Mouse (Mus musculus) heart, postnatal 0 days (tissue): Measurements from ENCODE around the gene Gm38394. TPM values are rescaled to one million over a fixed set of nuclear protein-coding genes. Genes with fewer than 3 reads are reported as not detected.

Experiments used
- ATAC-seq: fragments of 200-750 bp; cut with Nextera tagmentation; 2 replicates; pipeline ENCODE4 v1.8.0; 2017; ENCODE audit warnings: low read depth, moderate number of reproducible peaks, moderate library complexity; ENCODE audit not compliant: insufficient read depth
- DNase-seq: peaks from one replicate; pipeline ENCODE4 v3.0.0-alpha.2; 2016; ENCODE audit warnings: low spot score
- H3K27ac ChIP-seq: fragments of 300-500 bp; sonication (generic); 2 replicates; pipeline ENCODE4 v1.5.1; 2014; ENCODE audit warnings: low read depth, mild to moderate bottlenecking
- H3K27me3 ChIP-seq: fragments of 300-500 bp; sonication (generic); 2 replicates; pipeline ENCODE4 v1.6.1; 2014; ENCODE audit warnings: low read length, mixed read lengths; ENCODE audit not compliant: control insufficient read depth, insufficient read depth
- H3K36me3 ChIP-seq: fragments of 300-500 bp; sonication (generic); replicated peaks from 2 replicates; pipeline ENCODE4 v1.6.1; 2014; ENCODE audit warnings: low read length, mixed read lengths; ENCODE audit not compliant: control insufficient read depth, insufficient read depth
- H3K4me1 ChIP-seq: fragments of 300-500 bp; sonication (generic); 2 replicates; pipeline ENCODE4 v1.6.1; 2014; ENCODE audit warnings: antibody characterized with exemption; ENCODE audit not compliant: control insufficient read depth, insufficient read depth
- H3K4me2 ChIP-seq: fragments of 300-500 bp; sonication (generic); 2 replicates; pipeline ENCODE4 v1.6.1; 2014; ENCODE audit warnings: low read depth, mild to moderate bottlenecking, low read length, moderate library complexity
- H3K4me3 ChIP-seq: fragments of 300-500 bp; sonication (generic); 2 replicates; pipeline ENCODE4 v1.5.1; 2014; ENCODE audit warnings: low read depth, low read length
- H3K9ac ChIP-seq: fragments of 300-500 bp; sonication (generic); replicated peaks from 2 replicates; pipeline ENCODE4 v1.6.1; 2014; ENCODE audit warnings: low read depth, low read length, mixed read lengths
- H3K9me3 ChIP-seq: fragments of 300-500 bp; sonication (generic); replicated peaks from 2 replicates; pipeline ENCODE4 v1.6.1; 2016; ENCODE audit warnings: low read length; ENCODE audit not compliant: control insufficient read depth
- CTCF ChIP-seq: IDR thresholded peaks from 2 replicates; pipeline ENCODE4 v1.5.1; 2016; ENCODE audit warnings: antibody characterized with exemption, control low read depth, low read depth
- EP300 ChIP-seq: IDR thresholded peaks from 2 replicates; pipeline ENCODE4 v1.6.1; 2016; ENCODE audit warnings: antibody characterized with exemption, low read depth
- WGBS: fragments of 180-500 bp; shearing (Covaris S2); extraction: QIAGEN DNeasy Blood & Tissue Kit; methylation state at CpG from one replicate; pipeline ENCODE4 v1.1.7; 2014; 5-methylcytosine and 5-hydroxymethylcytosine counted together
- polyA plus RNA-seq: library from polyadenylated mRNA; unstranded; fragments of >200 nt; fragmentation: Nextera tagmentation; extraction: Ambion mirVana; gene quantifications from 2 replicates; pipeline ENCODE4 v1.2.1, GENCODE M21; 2015
- total RNA-seq: library from RNA; depleted of rRNA; stranded (reverse); fragments of >200 nt; gene quantifications from 2 replicates; pipeline ENCODE4 v1.2.3, GENCODE M21; 2014; ENCODE audit warnings: low replicate concordance

Gm38394 gene
- total and polyA plus RNA-seq, 2 experiments from 2014 or later = 2.1 to 2.6 TPM

- Histone ChIP-seq H3K9me3 (no peaks in the 10 kb centered on the region), H3K4me1 (no peaks in the 10 kb centered on the region), H3K27me3 (no peaks in the 10 kb centered on the region), H3K9ac (no peak overlapping the region), H3K27ac (no peak overlapping the region), H3K4me3 (no peak overlapping the region), H3K4me2 (no peak overlapping the region), H3K36me3 (peaks cover 56% of the 10 kb centered on the region)
- 79% methylated on average over 8 of the region's 8 CpGs for WGBS
- no peak for TF ChIP-seq EP300
- no peak for TF ChIP-seq CTCF
- no peak for DNase-seq
- ATAC-seq = no peak
These were observed 42.8 kb downstream of the Gm38394 start for GRCm38 (mm10) chr1:133618311-133618710.

GRCm38 (mm10) chr1:133617908-133618307 lies 43.2 kb downstream of the Gm38394 start:
- H3K27me3 ChIP-seq = no peaks in the 10 kb centered on the region
- H3K36me3 ChIP-seq = peaks cover 52% of the 10 kb centered on the region
- WGBS = 28% methylated on average over 2 of the region's 2 CpGs
- no peak overlapping the region for H3K4me2 ChIP-seq
- H3K27ac ChIP-seq = no peak overlapping the region
- ATAC-seq (no peak), DNase-seq (no peak)
- TF ChIP-seq EP300 (no peak), CTCF (no peak)
- no peaks in the 10 kb centered on the region for H3K9me3 ChIP-seq
- no peaks in the 10 kb centered on the region for H3K4me1 ChIP-seq
- no peak overlapping the region for H3K9ac ChIP-seq
- no peak overlapping the region for H3K4me3 ChIP-seq

GRCm38 (mm10) chr1:133613817-133614216 lies 47.3 kb downstream of the Gm38394 start:
- WGBS = 69% methylated on average over 3 of the region's 3 CpGs
- TF ChIP-seq EP300 = no peak
- peak; percentile 28; the same call in 1 of the 2 replicates for TF ChIP-seq CTCF
- no peaks in the 10 kb centered on the region for H3K27me3 ChIP-seq
- H3K4me2 ChIP-seq = no peak overlapping the region
- 0 out of 2 replicates have a peak, but pooled peaks cover 4% of the 10 kb centered on the region for H3K4me1 ChIP-seq
- peaks cover 22% of the 10 kb centered on the region for H3K36me3 ChIP-seq
- ATAC-seq (no peak), DNase-seq (no peak)
- no peak overlapping the region for H3K4me3 ChIP-seq
- no peak overlapping the region for H3K9ac ChIP-seq
- no peak overlapping the region for H3K27ac ChIP-seq
- no peaks in the 10 kb centered on the region for H3K9me3 ChIP-seq

GRCm38 (mm10) chr1:133611436-133611835 lies 49.7 kb downstream of the Gm38394 start:
- Histone ChIP-seq H3K9ac (no peak overlapping the region), H3K4me3 (no peak overlapping the region), H3K9me3 (no peaks in the 10 kb centered on the region), H3K4me2 (no peak overlapping the region), H3K27ac (no peak overlapping the region), H3K27me3 (no peaks in the 10 kb centered on the region), H3K36me3 (peaks cover 23% of the 10 kb centered on the region), H3K4me1 (0 out of 2 replicates have a peak, but pooled peaks cover 4% of the 10 kb centered on the region)
- no peak for ATAC-seq
- no peak for DNase-seq
- no peak for TF ChIP-seq CTCF
- TF ChIP-seq EP300 = no peak
- 55% methylated on average over 1 of the region's 1 CpGs for WGBS

- no peak overlapping the region for H3K4me3 ChIP-seq
- no peak overlapping the region for H3K27ac ChIP-seq
- ATAC-seq = no peak
- peak overlapping the region; percentile 1; the same call in 1 of the 2 replicates for H3K4me2 ChIP-seq
- no peaks in the 10 kb centered on the region for H3K27me3 ChIP-seq
- 46% methylated on average over 6 of the region's 6 CpGs for WGBS
- no peak overlapping the region for H3K9ac ChIP-seq
- TF ChIP-seq CTCF (no peak), EP300 (no peak)
- H3K36me3 ChIP-seq = peaks cover 31% of the 10 kb centered on the region
- no peak for DNase-seq
- H3K9me3 ChIP-seq = no peaks in the 10 kb centered on the region
- 0 out of 2 replicates have a peak, but pooled peaks cover 4% of the 10 kb centered on the region for H3K4me1 ChIP-seq
These were observed 50.5 kb downstream of the Gm38394 start for GRCm38 (mm10) chr1:133610601-133611000.
